Mouse (Mus musculus): ENCODE results near the gene Gm27021.

Gm27021 gene

DNA sequence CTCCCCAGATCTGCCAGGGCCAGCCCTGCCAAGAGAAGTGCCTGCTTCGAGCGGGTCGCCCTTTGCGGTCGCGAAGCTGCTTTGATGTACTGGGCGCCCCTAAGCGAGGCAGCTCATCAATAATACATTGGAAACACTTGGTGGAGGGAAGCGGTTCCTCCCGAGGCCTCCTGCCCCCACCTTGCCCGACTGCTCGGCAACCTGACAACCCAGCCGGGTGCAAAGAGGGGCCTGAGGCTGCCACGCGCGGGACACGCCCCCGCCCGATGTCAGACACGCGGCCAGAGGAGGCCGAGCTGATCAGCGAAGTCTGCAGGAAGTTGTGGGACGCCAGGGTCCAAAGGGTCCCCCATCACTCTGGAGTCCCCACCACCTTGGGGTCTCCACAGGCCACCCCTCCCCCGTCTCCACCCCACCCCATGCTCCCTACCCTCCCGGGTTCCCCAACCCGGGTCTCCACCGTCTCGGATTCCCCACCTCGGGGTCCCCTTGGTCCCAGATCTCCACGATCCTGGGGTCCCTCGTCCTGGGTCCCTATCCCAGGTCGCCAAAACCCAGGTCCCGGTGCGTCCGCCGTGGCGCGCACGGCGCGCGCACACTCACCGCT is 34.1 kb downstream of the Gm27021 start:
- no peak for DNase-seq

DNA sequence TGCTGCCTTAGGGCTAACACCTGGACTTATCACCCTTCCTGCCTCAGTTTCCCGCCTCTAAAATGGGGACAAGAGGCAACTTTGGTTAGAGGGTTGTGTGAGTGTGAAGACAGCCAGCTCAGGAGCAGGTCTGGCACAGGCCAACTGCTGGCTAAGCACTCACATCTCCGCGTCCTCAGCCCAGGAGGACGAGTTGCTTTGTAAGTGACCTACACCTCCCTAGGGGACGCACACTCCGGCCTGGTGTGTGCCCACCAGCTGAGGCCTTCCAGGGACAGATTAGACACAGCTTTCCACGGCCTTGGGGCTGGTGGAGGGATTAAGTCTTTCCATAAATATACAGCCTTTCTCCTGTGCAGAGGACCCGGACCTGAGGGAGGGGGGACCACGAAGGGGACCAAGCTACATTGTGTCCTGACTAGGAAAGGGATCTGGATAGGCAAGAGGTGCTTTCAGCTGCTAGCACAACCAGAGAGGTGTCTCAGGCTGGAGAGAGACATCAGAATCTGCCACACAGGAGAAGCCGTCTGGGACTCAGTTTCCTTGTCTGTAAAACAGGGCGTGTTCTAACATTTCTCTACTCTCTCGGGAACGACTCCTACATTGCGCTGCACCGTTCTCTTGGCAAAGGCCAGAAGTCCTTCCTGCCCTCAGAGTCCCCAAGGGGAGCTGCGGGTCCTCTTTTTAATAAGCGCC is 34.8 kb downstream of the Gm27021 start:
- no peak for DNase-seq

DNA sequence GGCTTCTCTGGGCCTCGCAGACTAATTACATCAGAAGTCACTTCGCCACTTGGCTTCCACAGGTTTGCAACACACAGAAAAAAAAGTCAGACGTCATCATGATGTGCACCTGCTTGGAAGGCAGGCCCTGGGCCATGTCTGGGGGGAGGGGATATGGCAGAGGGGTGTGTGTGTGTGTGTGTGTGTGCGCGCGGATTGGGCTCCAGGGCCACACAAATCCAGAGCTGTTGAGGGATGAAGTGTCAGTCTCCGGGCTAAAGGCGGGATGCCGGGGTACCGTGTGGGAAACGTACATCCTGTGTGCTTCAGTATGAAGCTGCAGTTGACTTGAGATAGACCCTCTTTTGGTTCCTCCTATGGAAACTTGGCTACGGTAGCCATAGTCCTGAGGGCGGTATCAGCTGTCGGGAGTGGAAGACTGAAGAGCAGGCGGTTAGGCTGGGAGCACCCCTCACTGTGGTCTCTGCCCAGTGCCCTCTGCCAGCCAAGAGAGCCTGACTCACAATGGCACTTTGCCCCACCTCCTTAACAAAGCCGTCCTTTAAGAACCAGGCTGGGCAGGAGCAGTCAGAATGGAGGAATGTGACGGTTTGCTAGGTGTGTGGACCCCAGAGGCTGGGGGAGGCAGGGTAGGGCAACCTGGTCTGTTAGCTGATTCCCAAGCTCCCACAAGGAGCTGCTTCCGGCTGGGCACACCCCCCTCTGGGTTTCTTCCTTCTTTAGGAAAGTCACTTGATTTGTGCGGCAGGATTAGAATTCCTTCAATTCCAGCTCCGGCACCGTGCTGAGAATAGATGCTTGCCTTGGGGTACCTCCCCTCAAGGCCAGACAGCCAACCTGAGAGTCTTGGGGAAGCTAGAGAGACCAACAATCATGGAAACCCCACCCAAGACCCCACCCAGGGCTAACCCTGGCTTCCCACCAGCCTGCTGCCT is 36.2 kb downstream of the Gm27021 start:
- DNase-seq: no peak

DNA sequence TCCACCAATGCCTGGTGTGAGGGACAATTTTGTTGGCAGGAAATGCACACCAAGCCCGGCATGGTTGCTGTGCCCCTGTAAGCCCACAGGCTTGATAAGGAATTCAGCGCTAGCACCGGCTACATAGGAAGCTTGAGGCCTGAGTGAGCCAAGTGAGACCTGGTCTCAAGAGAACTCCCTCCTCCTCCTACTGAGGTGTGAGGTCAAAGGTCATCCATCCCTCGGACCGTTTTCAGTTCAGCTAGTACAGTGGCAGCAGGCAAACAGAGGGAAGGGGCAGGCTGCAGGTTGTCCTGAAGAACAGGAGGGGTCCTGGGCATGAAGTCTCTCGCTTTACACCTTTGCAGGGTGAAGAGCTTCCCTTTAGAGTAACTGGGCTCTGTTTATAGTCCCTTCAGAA is 37.0 kb downstream of the Gm27021 start:
- DNase-seq: no peak

DNA sequence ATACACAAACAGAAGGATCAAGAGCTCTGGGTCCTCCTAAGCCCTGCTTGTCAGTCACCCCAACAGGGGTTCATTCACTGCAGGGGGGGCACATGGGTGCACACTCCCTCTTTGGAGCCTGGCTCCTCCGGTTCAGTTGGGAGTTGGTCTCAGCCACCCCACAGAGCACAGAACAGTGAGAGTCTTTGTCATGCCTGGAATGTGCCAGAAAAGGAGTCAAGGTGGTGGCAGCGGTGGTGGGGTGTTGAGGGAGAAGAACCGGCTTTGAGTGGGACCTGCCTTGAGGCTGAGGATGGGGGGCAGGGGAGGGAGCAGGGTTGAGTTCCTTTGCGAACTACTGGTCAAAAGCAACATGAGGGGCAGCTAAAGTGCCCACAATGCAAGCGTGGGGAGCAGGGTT is 37.8 kb downstream of the Gm27021 start:
- no peak for DNase-seq

DNA sequence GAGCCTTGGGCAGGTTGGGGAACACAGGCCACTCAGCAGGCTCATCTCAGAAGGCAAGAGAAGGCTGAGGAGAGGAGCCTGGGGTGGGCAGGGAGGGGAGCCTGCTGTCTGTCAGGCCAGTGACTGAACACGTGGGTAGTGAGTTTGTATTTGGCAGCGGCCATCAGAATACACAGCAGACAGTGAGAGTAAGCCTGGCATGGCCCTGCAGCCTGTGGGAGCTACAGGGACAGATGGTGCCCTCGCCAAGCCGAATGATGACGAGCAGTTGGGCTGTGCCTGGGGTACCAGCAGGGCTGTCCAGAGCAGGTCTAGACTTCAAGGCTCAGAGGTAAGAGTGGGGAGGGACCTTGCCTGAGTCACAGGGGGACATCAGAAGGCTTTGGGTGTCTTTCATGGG is 40.6 kb downstream of the Gm27021 start:
- peak; percentile 55 to 69 for DNase-seq

DNA sequence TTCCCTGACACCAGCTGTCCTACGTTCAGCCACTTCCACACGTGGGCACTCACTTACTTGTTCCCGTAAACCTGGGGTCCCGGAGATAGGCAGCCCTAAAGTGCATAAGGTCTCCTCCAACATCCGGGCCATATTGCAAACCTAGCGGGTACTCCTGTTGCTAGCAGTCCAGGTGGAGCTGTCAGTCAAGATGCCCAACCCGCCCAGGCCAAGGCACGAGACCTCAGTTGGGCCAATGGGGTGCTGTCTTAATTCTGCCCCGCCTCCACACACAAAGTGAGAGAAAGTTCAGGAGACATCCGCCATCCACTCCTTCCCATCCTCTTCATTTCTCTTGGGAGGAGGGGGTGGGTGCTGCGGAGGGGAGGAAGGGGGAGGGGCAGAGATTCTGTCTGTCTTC is 41.4 kb downstream of the Gm27021 start:
- DNase-seq: no peak

DNA sequence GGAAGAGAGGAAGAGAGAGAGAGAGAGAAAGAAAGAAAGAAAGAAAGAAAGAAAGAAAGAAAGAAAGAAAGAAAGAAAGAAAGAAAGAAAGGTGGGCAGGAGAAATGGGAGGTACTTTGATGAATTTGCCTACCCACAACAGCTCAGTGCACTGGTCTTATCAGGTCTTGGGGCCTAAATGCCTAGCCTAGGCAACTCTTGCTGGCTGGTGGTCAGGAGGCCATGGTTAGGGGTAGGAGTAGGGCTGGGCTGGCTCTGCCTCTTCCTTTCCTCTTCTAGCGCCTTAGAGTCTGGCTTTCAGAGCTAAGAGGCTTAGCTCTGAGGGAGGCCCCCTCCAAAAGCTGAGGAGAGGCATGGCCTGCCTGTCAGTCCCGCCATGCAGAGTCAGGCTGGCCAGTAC is 44.3 kb downstream of the Gm27021 start:
- no peak for DNase-seq

DNA sequence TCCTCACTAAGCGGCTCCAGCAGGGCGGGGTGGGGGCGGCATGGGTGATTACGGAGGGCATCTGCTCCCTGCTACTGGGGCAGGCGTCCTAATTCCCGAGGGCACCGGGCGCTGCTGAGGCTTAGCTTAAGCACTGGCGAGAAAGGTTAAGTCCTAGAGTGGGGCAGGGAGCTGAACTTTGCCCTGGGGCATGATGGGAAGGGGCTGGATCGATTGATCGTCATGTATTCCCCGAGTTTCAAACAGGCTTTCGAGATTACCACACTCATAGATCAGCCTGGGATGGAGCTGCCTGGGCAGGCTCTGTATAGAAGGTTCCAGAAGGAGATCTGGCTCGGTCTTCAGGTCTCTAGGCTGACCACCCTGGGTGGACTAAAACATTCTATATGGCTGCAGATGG is 45.7 kb downstream of the Gm27021 start:
- no peak for DNase-seq

DNA sequence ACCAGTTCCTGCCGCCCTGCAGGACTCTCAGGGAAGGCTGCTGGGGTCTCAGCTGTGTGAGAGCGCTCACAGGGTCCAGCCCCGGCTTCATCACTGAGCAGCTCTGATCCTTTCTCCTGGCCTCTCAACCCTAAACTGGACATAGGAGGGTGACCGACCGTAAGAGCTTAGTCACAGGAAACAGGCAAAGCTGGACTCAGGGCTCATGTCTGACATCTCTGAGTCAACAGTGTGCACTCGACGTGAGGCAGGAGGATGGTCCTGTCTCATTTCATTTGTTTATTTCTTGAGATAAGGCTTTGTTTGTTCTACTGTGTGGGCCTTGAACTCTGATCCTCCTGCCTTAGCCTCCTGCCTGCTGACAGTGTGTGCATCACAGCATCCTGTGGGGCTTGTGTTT is 47.4 kb downstream of the Gm27021 start:
- DNase-seq: no peak

DNA sequence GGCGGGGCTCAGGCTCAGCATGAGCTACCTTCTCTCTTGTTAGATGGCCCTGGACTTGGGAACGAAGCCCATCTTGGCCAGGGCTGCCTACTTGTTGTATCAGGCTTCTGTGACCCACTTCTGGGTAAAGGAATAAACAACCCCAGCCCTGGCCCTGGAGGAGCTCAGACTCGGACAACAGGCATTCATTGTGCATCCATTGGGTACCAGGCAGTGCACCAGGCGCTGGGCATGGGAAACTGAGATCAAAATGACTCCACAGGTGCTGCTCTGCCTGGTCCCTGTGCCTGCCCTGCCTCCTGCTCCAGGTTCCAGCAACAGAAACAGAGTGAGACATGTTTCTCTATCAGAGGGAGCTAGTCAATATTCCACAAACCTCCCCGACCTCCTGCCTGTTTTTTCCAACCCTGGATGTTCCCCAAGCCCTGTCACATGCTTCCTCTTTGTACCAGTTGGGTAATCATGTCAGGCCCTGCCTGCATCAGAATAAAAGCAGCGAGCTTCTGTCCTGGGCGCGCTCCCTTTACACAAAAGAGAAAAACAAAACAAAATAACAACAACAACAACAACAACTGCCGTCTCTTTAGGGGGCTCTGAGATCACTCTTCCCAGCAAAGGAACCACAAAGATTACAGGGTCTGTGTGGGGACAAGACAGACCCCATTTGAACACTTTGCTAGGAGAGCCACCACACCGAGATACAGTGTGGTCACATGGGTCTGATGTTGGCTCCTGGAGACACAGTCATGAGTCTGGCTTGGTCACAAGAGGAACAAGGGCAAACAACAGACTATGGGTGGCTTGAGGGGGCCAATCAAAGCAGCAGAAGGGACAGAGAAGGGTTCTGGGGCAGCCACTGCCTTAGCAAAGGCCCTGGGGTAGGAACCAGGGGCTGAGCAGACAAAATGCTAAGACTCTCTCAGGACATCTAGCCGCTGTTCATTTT is 48.4 kb downstream of the Gm27021 start:
- peak in 1 of 2 experiments; percentile 23 for DNase-seq

DNA sequence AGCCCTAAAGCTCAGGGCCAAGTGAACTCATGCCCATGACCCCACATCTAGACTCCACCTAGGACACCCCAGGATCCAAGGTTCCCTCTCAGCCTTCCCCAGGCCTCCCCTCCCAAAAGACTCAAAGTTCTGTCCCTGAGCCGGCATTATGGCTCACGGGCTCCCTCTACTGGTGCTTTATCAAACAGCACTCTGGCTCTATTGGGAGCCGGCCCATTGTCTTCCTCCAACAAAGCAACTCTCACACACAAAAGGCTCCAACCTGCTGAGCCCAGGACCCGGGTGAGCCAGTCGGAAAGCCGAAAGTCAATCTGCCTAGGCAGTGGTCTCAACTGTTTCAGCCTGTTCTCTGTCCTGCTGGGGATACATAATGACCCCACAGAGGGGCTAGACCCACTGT is 49.8 kb downstream of the Gm27021 start:
- DNase-seq: peak; percentile 63 to 76

DNA sequence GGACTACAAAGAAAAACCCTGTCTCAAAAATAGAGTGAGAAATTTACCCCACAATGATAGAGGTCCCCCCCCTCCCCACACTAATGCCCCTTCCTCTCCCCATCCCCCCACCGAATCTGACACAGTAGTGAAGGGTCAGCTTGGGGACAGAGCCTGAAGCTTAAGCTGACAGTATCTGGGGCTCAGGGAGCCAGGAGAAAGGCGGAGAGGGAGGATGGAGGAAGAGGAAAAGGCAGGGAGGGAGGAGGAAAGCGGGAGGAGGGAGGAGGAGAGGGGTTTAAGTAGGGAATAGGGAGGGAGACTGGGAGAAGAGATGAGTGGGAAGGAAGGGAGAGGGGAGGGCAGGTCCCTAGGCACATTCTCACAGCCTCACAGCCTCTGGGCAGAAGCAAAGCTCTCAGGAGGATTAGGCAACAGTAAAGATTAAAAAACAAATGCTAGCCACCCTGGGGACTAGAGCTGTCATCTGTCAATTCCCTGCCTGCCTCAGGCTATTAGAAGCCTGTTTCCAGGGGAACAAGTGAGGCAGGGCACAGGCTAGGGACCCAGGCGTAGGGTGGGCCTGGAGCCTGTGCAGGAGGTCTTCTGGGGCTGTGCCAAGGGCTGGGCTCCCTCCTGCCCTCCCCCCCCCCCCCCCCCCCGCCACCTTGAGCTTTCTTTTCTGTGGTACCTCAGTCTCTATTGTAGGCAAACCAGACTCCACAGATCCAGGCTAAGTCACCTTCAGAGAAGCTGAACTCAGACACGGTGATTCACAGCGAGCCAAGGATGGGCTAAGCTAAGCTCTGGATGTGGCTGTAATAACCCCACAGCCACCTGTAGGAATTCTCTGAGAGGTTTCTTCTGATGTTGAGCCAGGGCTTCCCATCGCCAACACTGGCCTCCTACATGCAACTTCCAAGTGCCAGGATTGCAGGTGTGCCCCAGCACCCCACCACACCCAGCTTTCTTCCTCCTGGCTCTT is 50.9 kb downstream of the Gm27021 start:
- no peak for DNase-seq

DNA sequence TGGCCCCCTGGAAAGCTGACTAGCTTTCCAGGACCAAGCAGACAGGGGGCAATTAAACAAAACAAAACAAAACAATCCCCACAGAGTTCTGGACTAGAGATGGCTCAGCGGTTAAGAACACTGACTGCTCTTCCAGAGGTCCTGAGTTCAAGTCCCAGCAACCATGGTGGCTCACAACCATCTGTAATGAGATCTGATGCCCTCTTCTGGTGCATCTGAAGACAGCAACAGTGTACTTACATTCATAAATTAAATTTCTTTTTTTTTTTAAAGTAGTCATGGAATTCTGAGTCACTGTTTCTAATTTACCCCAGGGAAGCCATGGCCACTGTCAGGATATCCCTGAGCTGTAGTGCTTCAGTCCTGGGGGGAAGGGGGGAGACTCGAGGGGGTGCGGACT is 53.4 kb downstream of the Gm27021 start:
- DNase-seq: no peak

DNA sequence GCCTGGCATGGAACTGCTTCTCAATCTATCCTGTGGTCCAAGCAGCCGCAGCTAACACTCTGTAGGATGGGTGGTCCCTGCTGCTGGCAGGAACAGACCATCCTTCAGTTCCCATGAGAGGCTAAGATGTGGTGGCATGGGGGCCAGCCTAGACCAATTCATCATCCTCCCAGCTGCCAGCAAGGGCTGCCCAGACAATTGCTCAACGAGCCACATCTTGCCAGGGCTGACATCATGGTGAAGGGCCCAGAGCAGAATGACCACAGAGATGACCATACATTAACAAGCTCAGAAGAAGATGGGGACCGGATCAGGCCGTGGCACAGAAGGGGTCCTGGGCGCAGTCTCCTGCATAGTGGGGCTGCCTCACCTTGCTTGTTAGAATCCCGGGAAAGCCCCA is 57.1 kb downstream of the Gm27021 start:
- no peak for DNase-seq

DNA sequence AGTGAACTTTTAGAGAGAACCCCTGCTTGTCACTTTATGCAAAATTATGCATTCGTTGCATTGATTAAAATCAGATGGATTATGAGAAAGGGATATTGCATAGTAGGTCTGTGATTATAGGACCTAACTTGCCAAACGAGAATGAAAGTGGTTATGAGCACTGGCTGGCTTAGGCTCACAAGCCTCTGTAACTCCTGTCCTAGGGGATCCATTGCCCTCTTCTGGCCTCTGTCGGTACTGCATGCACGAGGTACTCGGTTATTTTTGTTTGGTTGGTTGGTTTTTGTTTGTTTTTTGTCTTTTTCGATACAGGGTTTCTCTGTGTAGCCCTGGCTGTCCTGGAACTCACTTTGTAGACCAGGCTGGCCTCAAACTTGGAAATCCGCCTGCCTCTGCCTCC is 60.0 kb downstream of the Gm27021 start:
- peak; percentile 80 to 84 for DNase-seq

DNA sequence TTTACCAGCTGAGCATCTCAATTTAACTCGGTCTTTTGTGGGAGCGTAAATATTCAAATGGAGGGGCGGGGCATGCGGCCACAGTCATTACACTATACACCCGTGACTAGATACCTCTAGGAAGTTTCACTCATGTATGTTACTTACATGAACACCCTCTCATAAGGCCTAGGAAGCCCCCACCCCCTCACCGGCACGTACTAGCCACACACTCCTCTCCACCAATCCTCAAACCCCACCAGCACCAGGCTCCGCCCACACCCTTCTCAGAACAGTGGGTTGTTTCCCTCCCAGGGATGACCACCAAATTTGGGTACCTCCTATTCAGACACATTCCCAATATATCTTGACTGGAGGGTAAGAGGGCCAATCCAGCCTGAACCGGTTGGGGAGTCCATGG is 60.4 kb downstream of the Gm27021 start:
- no peak for DNase-seq

DNA sequence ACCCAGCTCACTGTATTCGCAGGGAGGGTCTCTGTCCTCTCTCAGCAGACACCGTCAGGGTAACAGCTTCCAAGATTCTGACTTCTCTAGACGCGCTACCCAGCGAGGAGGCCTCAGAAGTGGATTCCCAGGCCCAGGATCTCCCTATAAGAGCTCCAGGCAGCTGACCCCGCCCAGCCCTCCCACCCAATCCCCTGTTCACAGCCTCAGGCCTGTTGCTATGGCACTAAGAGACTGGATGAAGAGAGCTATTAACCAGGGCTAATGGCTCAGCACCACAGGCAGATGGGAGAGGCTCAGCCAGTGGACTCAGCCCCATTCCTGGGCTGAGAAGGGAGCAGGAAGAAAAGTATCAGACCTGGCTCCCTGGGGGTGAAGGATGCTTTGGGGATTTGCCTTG is 65.2 kb downstream of the Gm27021 start:
- no peak for DNase-seq

DNA sequence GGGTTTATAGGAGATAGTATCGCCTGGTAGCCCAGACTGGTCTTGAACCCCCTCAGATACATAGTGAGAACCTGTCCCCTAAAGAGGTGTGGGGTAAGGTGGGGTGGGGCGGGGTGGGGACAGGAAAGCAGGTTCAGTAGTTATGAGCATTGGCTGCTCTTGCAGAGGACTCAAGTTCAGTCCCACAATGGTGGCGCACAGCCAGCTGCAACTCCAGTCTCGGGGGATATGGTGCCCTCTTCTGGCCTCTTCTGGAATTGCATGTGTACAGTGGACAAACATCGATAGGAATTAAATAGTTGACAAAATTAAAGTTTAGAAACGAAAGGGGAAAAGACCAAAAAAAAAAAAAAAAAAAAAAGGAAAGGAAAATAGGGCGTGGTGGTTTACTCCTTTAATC is 68.4 kb downstream of the Gm27021 start:
- DNase-seq: peak; percentile 77 to 90

DNA sequence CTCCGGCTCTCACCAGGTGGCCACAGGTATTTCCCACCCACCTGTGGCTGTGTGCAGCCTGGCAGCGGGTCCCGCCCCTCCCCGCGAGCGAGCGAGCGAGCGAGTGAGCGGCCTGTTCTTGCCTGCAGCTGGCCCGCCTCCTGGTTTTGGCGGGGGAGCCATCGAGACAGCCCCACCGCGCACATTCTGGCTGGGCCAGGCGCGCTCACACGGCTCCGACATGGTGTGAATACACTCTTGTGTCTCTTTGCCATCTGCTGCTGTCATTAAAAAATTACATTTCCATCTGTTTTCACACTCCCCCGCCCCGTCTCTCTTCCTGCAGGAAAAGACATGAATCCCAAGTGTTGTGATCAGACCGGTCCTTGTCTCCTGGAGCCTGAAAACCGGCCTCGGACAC is 69.3 kb downstream of the Gm27021 start:
- DNase-seq: peak; percentile 62 to 65

DNA sequence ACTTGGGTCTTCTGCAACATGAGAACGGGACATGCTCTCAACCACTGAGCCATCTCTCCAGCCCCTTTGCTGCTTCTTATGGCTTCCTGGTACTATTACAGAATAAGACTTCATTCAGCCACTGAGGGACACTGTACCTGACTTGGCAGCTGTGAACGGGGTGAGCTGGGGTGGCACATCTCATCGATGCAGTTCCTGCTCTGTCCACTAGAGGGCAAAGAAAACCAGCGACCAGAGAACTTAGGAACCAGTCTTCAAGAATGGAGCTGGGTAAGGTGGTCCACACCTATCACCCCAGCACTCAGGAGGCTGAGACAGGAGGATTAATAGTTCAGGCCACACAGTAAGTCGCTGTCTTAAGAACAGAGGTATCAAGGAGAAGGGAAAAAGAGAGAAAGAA is 71.9 kb downstream of the Gm27021 start:
- peak; percentile 61 to 73 for DNase-seq

DNA sequence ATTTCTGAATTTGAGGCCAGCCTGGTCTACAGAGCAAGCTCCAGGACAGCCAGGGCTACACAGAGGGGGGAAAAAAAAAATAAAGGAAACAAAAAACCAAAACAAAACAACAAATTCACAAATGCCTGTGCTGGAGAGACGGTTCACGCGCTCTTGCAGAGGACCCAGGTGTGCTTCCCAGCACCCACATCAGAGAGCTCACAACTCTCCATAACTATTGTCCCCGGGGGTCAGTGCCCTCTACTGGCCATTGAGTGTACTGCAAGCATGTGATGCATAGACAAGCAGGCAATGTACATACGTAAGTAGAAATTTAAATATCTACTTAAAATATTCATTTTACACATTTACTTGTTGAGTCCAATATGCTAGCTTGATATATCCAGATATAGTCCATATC is 73.3 kb downstream of the Gm27021 start:
- no peak for DNase-seq
